Mouse (Mus musculus) heart, postnatal 14 days (tissue): Measurements from ENCODE around the gene Klhl25. TPM values are rescaled to one million over a fixed set of nuclear protein-coding genes. Genes with fewer than 3 reads are reported as not detected.
"Not testable (repeated sequence)": the region's sequence is repeated elsewhere in the genome, so short reads cannot be mapped to it uniquely, and the experiment has no call there.

Experiments
- DNase-seq, 2 experiments: peaks; one replicate each; pipeline ENCODE4 v3.0.0; 2021 to 2022
- intact Hi-C: fragments of 180-260 bp; cut with DNase I; formaldehyde crosslinking; loops from one replicate; pipeline ENCODE4 v1.15.1; 2025
- total RNA-seq, 2 experiments: library from RNA; stranded (reverse); gene quantifications; 2 replicates each; pipeline ENCODE4 v1.2.3; 2021

Gene Klhl25
- total RNA-seq, 2 experiments from 2014 or later, result 6.5 to 7.4 TPM

GRCm38 (mm10) chr7:75840071-75840470 lies 8.0 kb upstream of the Klhl25 start:
- no peak for DNase-seq
- intact Hi-C loops, result no loop called here

GRCm38 (mm10) chr7:75842306-75842705 lies 5.8 kb upstream of the Klhl25 start:
- intact Hi-C loops, result no loop called here
- no peak for DNase-seq

GRCm38 (mm10) chr7:75845936-75846335 lies 2.2 kb upstream of the Klhl25 start:
- intact Hi-C loops, result loop anchor here (2.0 kb wide), 1 partner anchor 27 kb away; no protein-coding TSS in a partner anchor
- DNase-seq, result no peak

- intact Hi-C loops, result loop anchor here (2.0 kb wide), 1 partner anchor 26 kb away; no protein-coding TSS in a partner anchor
- DNase-seq, result no peak
Measured at GRCm38 (mm10) chr7:75846942-75847341, 1.2 kb upstream of the Klhl25 start.

- DNase-seq, result no peak
- intact Hi-C loops, result loop anchor here (2.0 kb wide), 1 partner anchor 25 kb away; no protein-coding TSS in a partner anchor
Measured at GRCm38 (mm10) chr7:75847489-75847888, 621 bp upstream of the Klhl25 start.

GRCm38 (mm10) chr7:75848776-75849670 lies 913 bp downstream of the Klhl25 start:
- DNase-seq, result peak; percentile 33 to 43
- intact Hi-C loops, result no loop called here

GRCm38 (mm10) chr7:75850396-75850795 lies 2.3 kb downstream of the Klhl25 start:
- DNase-seq, intact Hi-C loops: not testable (repeated sequence)

- intact Hi-C loops, result no loop called here
- no peak for DNase-seq
Measured at GRCm38 (mm10) chr7:75851290-75851689, 3.2 kb downstream of the Klhl25 start.

GRCm38 (mm10) chr7:75852363-75852762 lies 4.3 kb downstream of the Klhl25 start:
- intact Hi-C loops, result no loop called here
- DNase-seq, result peak; percentile 13 to 20

GRCm38 (mm10) chr7:75853171-75853830 lies 5.2 kb downstream of the Klhl25 start:
- DNase-seq, result no peak
- intact Hi-C loops, result no loop called here

GRCm38 (mm10) chr7:75854231-75854925 lies 6.3 kb downstream of the Klhl25 start:
- DNase-seq, result no peak
- intact Hi-C loops, result no loop called here

- intact Hi-C loops, result no loop called here
- DNase-seq, result no peak
Measured at GRCm38 (mm10) chr7:75855028-75855427, 6.9 kb downstream of the Klhl25 start.

GRCm38 (mm10) chr7:75856259-75856658 lies 8.1 kb downstream of the Klhl25 start:
- DNase-seq, result no peak
- intact Hi-C loops, result no loop called here

GRCm38 (mm10) chr7:75859771-75860196 lies 11.7 kb downstream of the Klhl25 start:
- no peak for DNase-seq
- intact Hi-C loops, result no loop called here

- intact Hi-C loops, result loop anchor here (2.0 kb wide), 1 partner anchor 101 kb away; no protein-coding TSS in a partner anchor
- DNase-seq, result peak in 1 of 2 experiments; percentile 26
Measured at GRCm38 (mm10) chr7:75861638-75862426, 13.7 kb downstream of the Klhl25 start.

GRCm38 (mm10) chr7:75862427-75862781 lies 14.3 kb downstream of the Klhl25 start:
- DNase-seq, result not testable (repeated sequence)
- intact Hi-C loops, result loop anchor here (2.0 kb wide), 1 partner anchor 102 kb away; no protein-coding TSS in a partner anchor

- intact Hi-C loops, result loop anchor here (2.0 kb wide), 1 partner anchor 103 kb away; no protein-coding TSS in a partner anchor
- not testable (repeated sequence) for DNase-seq
Measured at GRCm38 (mm10) chr7:75863248-75863911, 15.3 kb downstream of the Klhl25 start.

- DNase-seq, result no peak
Measured at GRCm38 (mm10) chr7:75865026-75865425, 16.9 kb downstream of the Klhl25 start.

GRCm38 (mm10) chr7:75866557-75866956 lies 18.4 kb downstream of the Klhl25 start:
- intact Hi-C loops, result no loop called here
- no peak for DNase-seq

More at GRCm38 (mm10) chr7:75865026-75865425, 16.9 kb downstream of the Klhl25 start:
- intact Hi-C loops, result no loop called here
